Mouse (Mus musculus) lung, adult 2 months (tissue): ENCODE measurements around the gene Fuca1. TPM values are rescaled to one million over a fixed set of nuclear protein-coding genes. Genes with fewer than 3 reads are reported as not detected.
A peak's percentile ranks its signal among the peaks of the same experiment; 100 is the strongest.
"Not testable (repeated sequence)": the region's sequence is repeated elsewhere in the genome, so short reads cannot be mapped to it uniquely, and the experiment has no call there.

ENCODE experiments used
- DNase-seq: peaks from one replicate; pipeline ENCODE4 v3.0.0; 2022
- H3K4me1 ChIP-seq: fragments of 200-500 bp; 2 replicates; pipeline ENCODE4 v1.6.1; 2011; ENCODE audit warnings: low read length; ENCODE audit not compliant: control insufficient read depth, insufficient read depth
- H3K4me3 ChIP-seq: fragments of 200-500 bp; replicated peaks from 2 replicates; pipeline ENCODE3; 2011; ENCODE audit warnings: low read depth, mild to moderate bottlenecking, control low read depth, low read length; ENCODE audit errors: extremely low read depth
- CTCF ChIP-seq: fragments of 200-500 bp; IDR thresholded peaks from 2 replicates; pipeline ENCODE4 v1.5.1; 2011; ENCODE audit warnings: mild to moderate bottlenecking, low read length, control low read depth; ENCODE audit not compliant: insufficient read depth
- POLR2A ChIP-seq: fragments of 200-500 bp; IDR thresholded peaks from 2 replicates; pipeline ENCODE4 v1.6.1; 2011; ENCODE audit warnings: low read depth, mild to moderate bottlenecking, control low read depth, low read length, borderline replicate concordance; ENCODE audit errors: extremely low read depth
- WGBS: fragments of 180-500 bp; shearing (Covaris S2); methylation state at CpG from one replicate; pipeline ENCODE4 v1.1.7; 2018; 5-methylcytosine and 5-hydroxymethylcytosine counted together
- polyA plus RNA-seq: library from polyadenylated mRNA; depleted of rRNA; stranded (reverse); fragments of >200 nt; gene quantifications from 2 replicates; pipeline ENCODE4 v1.2.3, GENCODE M21; 2012

The Fuca1 gene
- polyA plus RNA-seq, 1 experiment: 64.0 TPM

- Histone ChIP-seq H3K4me3 (no peak overlapping the region), H3K4me1 (peaks cover 13% of the 10 kb centered on the region)
- 73% methylated on average over 19 of the region's 19 CpGs for WGBS
- no peak for DNase-seq
- no peak for TF ChIP-seq CTCF
- TF ChIP-seq POLR2A: no peak
Measured at GRCm38 (mm10) chr4:135968271-135968869, 47.8 kb downstream of the Fuca1 start.

DNA sequence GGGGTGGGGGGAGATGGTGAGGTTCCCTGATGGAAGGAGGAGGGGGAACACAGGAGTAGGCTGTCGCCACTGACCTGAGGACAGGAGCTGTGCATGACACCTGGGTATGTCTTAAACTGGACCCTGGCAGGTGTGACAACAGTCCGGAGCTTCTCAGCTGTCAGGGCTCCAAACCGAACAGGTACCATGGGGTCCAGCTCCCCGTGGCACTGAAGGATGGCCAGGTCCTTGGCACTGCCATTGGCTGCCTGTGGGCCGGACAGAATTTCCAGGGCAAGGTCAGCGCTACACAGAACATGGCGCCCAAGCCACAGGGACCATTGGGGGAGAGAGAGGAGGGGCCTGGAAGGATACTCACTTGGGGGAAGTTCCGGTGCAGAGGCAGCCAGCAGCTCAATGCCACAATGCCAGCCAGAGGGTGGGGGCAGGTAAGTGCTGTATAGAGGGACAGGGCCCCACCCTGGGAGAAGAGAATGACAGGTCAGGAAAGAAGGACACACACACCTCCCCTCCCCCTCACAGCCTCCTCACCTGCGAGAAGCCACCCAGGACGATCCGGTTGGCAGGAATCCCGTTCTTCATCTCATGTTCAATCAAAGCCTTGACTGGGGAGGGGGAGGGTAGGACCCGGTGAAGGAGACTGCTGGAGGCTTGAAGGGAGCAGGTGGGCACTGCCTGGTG lies 48.7 kb downstream of the Fuca1 start:
- no peak for TF ChIP-seq POLR2A
- TF ChIP-seq CTCF: no peak
- WGBS: 82% methylated on average over 13 of the region's 13 CpGs
- peaks cover 13% of the 10 kb centered on the region for H3K4me1 ChIP-seq
- H3K4me3 ChIP-seq: no peak overlapping the region
- no peak for DNase-seq

GRCm38 (mm10) chr4:135970585-135970984 lies 50.0 kb downstream of the Fuca1 start:
- Histone ChIP-seq H3K4me3 (no peak overlapping the region), H3K4me1 (peaks cover 10% of the 10 kb centered on the region)
- DNase-seq: no peak
- TF ChIP-seq POLR2A (no peak), CTCF (no peak)
- WGBS: 85% methylated on average over 11 of the region's 11 CpGs

DNA sequence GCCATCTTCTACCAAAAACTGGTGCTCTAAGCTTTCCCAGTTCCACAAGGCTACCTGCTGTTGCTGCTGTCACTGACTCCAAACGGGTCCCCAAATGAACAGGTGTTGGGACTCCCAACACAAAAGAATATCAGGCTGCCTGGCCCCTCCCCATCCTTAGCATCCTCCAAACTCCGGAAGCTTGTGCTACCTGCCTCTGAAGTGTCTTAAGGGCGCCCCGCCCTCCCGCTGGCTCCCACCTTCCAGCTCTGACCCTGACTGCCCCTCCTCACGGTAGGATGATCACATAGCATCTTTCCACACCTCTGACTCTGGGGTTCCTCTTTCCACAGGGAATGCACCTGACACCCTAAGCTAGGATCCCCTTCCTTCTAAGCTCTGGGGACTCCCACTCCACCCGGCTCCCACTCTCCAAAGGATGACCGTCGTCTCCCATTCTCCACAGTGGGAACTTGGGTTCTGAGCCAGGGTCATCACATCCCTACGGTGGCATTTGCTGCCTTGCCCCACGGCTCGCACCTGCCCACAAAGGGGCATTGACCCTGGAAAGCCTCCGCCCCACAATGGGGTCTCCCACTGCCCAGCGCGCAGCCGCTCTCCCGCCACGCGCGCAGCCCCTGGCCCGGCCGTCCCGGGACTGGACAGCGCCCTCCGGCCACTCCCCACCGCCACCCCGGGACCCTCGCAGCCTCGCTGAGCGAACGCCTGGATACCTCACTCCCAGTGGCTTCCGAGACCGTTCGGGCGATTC lies 51.4 kb downstream of the Fuca1 start:
- 1% methylated on average over 34 of the region's 35 CpGs for WGBS
- Histone ChIP-seq H3K4me3 (peak overlapping the region; percentile 82), H3K4me1 (peaks cover 10% of the 10 kb centered on the region)
- TF ChIP-seq POLR2A (no peak), CTCF (no peak)
- peak; percentile 46 for DNase-seq

DNA sequence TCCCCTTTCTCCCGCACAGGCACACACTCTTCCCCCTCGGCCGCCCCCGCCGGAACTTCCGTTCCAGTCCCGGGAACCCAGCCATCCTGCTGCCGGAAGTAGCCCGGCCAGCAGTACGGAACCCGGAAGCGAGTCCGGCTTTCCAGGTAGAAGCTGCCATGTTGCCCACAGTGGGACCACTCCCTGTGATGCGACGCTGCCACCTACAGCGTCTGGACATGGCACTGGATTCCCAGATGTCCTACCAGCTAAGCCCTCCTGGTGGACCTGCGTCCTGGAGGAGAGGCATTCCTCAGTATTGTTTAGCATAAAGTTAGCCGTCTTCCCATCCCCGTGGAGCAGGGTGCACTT lies 52.0 kb downstream of the Fuca1 start, which contains the start of gene Lypla2:
Gene Lypla2 (minus strand): TSS at position 71 of the 351 bp plus-strand sequence.
- DNase-seq: peak; percentile 86
- under 1% methylated on average over 19 of the region's 19 CpGs for WGBS
- peaks cover 10% of the 10 kb centered on the region for H3K4me1 ChIP-seq
- peak within 1 kb of the TSS; percentile 82 for H3K4me3 ChIP-seq
- TF ChIP-seq CTCF (no peak), POLR2A (peak; percentile 70; the same call in 1 of the 2 replicates)

GRCm38 (mm10) chr4:135972911-135973811 lies 52.6 kb downstream of the Fuca1 start:
- Histone ChIP-seq H3K4me1 (peaks cover 10% of the 10 kb centered on the region), H3K4me3 (peak overlapping the region; percentile 82)
- DNase-seq: no peak
- 45% methylated on average over 13 of the region's 13 CpGs for WGBS
- no peak for TF ChIP-seq CTCF
- TF ChIP-seq POLR2A: no peak

GRCm38 (mm10) chr4:135976146-135976545 lies 55.6 kb downstream of the Fuca1 start:
- TF ChIP-seq CTCF (no peak), POLR2A (no peak)
- no peak overlapping the region for H3K4me3 ChIP-seq
- WGBS: 94% methylated on average over 12 of the region's 12 CpGs
- no peak for DNase-seq
- H3K4me1 ChIP-seq: peaks cover 10% of the 10 kb centered on the region

- H3K4me1 ChIP-seq, H3K4me3 ChIP-seq, DNase-seq: not testable (repeated sequence)
- WGBS: 94% methylated on average over 5 of the region's 5 CpGs
Measured at GRCm38 (mm10) chr4:135980223-135980622, 59.7 kb downstream of the Fuca1 start.

- 46% methylated on average over 7 of the region's 7 CpGs for WGBS
- DNase-seq: no peak
- Histone ChIP-seq H3K4me3 (no peak overlapping the region), H3K4me1 (no peaks in the 10 kb centered on the region; the same call in 1 of the 2 replicates)
- TF ChIP-seq CTCF: no peak
- TF ChIP-seq POLR2A: no peak
Measured at GRCm38 (mm10) chr4:135981524-135982063, 61.1 kb downstream of the Fuca1 start.
